Mouse (Mus musculus): ENCODE data around the gene Cmklr1.

DNA sequence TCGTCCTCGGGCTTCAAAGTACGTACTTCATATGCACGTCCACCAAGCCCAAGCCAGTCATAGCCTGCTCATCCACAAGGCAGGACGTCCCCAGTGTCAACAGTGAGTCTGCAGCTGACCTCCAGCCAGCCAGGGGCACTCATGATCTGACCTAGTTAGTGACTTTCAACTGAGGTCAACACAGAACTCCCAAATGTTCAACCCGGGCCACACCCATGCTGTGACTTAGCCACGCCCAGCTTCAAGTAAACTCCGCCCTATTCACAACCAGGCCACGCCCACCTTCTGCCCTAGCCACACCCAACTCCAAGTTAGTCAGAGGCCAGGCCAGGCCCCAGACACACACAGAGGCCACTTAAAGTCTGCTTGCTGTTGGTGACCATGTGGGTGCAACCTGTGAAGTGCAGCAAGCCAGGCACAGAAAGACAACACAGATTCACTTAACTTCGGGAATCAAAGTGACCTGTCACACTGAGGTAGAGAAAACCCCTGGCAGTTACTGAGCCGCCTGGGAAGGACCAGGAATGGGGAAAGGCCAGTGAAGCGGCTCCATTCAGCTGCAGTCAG, 14.5 kb upstream of the Cmklr1 start:
- TF ChIP-seq CTCF (IDR thresholded peaks at IDR 0.05; ENCODE audit: borderline replicate concordance, insufficient read depth, low read length) = no peak
- no peak for TF ChIP-seq POLR2A (IDR thresholded peaks at IDR 0.05; ENCODE audit: low read depth, low read length)

All from embryonic fibroblast, embryonic 13.5 days (primary cell).